Mouse (Mus musculus) kidney, postnatal 25 days (tissue): ENCODE results near the gene Pax7.

Experiments
- DNase-seq, 2 experiments: peaks; one replicate each; pipeline ENCODE4 v3.0.0; 2021; ENCODE audit warnings: mixed read lengths in 2 of 2

Pax7 gene

DNA sequence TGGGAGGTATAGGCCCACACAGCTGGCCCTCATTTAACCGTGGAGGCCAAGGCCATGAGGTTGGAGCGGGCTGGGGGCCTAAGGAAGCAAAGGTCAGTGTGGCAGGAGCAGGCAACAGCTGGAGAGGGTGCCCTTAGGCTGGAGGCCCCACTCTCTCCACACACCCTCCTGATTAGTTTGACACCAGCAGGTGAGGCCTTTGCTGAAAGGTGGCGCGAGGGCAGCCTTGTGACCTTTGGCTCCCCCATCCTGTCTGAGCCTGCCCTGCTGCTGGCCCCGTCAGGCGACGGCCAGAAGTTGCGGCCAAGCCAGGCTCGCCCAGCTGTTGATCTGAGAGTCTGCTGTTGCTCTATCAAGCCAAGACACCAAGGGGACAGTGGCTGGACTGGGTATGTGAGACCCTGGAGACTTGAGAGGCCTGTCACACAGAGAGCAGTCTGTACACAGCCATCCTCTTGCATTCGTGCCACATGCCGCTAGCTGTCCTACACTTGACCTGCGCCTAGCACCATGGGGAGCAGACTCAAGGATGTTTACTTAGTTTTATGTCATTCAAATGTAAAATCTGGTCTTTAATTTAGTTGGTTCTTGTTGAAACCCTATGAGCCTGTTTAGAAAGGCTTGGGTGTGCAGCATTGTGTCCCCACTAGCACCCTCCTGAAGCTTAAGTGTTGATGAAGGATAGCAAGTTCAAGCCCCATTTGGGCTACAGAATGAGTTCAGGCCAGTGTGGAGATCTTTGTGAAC is 86.0 kb downstream of the Pax7 start:
- DNase-seq, result no peak

DNA sequence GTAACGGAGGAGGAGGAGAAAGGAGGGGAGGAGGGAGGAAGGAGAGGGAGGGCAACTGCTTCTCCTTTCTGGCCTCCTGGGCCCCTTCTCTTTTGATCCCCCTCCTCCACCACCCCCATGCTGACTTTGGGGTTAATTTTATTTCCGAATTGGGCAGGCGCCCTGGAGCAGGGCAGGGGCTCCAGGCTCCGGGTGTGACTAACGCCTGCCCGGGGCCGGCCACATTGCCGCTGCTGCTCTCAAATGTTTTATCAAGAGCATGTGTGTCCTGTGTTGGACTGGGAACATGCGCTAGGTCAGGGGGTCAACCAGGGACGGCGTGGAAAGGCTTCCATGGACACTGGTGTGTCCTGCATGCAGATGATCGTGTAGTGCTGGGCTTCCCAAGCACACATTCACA is 87.2 kb downstream of the Pax7 start:
- DNase-seq, result no peak

DNA sequence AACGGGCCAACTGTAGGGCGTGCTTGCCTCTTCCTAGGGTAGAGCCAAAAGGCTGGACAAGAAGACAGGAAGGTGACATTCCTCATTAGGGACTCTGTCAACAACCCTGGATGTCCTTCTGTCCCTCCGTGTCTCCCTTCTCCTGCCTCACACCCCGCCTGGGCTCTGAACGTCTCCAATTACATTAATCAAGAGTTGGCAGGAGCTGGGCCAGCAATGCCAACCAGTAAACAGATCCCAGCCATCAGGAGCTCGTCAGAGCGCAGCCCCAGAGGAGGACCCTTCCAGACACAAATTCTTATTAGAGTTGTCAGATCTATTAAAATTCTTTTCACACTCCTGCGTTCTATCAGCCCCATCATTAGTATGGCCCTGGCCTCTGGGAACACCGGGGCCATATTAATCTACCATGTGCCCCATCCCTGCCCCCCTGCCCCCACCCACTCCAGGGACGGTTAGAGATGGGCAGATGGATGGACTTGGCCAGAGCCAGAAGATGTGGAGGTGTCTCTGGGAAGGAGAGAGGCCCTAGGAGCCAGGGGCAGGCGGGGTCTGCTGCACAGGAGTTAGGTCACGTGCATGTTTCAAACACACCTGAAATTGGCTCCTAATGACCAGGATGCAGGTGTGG is 88.4 kb downstream of the Pax7 start:
- no peak for DNase-seq

DNA sequence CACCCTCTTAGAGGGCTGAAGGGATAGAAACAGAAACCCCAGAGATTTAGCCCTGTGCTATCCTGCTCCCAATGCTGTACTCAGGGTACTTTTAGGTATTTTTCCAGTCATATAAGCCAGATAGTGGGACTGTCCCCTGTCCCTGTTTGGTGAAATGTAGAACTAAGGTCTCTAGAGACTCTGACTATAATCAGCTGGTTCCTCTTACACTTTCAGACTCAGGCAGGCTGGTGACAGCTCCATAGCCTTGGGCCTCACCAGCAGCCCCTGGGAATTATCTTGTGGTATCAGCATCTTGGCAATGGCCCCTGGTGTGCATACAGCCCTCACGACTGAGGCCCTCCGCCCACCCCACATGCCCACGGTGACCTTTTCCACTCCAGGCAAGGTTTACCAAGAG is 89.7 kb downstream of the Pax7 start:
- no peak for DNase-seq

DNA sequence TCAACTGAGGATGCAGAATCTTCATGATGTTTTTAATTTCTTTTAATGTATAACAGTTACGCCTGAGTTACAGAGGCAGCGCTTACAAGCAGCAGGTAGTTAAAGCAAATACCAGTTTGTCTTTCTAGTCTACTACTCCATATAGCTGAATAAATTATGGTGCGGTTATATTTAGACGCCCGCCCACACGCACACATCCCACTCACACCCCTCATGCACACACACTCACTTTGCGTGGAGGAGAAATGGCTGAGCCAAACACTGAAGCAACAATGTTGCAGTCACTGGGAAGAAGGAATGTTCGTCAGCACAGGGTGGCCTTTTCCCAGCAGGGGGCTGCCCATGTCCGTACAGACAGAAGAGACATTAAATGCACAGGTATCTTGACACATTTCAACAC is 96.3 kb downstream of the Pax7 start:
- DNase-seq, result no peak

DNA sequence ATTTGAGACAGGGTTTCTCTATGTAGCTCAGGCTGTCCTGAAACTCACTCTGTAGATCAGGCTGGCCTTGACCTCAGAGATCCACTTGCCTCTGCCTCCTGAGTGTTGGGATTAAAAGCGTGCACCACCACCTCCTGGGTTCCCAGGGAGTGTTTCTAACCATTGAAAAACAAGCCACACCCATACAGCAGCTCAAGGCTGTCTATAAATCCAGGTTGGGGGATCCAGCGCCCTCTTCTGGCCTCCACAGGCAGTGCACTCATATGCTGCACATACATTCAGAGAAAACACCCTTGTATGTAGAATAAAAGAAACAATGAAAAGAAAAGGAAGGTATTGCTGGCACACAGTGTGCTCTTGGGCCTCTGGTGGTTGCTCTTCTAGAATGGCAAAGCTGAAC is 106.2 kb downstream of the Pax7 start:
- no peak for DNase-seq

DNA sequence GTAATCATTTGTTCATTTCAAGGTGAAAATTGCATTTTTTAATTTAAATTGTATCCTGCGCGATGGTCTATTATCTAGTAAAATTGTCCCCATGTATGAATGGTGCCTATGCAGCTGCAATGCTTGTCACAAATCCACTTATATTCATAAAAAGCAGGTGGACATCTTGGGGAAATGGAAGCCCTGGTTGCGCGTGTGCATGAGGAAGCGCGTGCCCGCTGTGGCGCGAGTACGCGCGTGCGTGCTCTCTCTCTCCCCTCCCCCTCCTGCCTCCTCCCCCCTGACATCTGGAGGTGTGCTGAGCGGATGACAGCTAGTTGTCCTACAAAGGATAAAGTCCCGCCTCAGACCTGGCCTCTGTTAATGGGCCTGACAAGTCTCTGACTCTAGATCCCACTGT is 107.9 kb downstream of the Pax7 start:
- DNase-seq, result no peak

DNA sequence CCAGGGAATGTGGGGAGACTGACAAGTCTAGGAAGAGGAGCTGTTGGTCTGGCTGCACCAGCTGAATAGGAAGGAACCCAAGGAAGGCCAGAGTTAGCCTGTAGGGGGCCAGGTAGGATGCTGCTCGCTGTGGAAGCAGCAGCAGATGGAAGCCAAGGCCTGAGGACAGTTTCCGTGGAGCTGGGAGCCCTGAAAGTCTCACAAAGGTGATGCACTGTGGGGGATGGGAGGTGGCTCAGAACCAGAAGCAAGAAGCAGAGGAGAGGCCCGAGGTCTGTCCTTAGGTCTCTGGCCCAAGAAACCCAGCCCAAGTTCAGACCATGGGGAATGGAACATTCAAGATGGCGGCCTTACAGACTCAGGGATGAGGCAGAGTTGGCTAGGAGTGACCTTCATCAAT is 109.0 kb downstream of the Pax7 start:
- DNase-seq, result no peak

DNA sequence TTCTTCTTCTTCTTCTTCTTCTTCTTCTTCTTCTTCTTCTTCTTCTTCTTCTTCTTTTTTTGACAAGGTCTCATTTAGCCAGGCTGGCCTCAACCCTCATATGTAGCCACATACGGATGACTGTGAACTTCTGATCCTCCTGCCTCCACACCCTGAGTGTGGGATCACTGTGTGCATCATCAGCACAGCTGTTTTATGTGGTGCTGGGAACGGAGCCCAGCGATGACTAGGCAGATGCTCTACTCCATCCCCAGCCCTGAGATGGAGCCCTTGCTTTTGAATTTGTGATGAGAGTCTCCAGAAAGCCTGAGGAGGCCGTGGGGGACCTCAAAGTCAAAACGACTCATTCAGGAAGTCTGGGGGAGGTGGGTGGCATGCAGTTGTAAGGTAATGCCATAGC is 114.3 kb downstream of the Pax7 start:
- DNase-seq, result no peak

DNA sequence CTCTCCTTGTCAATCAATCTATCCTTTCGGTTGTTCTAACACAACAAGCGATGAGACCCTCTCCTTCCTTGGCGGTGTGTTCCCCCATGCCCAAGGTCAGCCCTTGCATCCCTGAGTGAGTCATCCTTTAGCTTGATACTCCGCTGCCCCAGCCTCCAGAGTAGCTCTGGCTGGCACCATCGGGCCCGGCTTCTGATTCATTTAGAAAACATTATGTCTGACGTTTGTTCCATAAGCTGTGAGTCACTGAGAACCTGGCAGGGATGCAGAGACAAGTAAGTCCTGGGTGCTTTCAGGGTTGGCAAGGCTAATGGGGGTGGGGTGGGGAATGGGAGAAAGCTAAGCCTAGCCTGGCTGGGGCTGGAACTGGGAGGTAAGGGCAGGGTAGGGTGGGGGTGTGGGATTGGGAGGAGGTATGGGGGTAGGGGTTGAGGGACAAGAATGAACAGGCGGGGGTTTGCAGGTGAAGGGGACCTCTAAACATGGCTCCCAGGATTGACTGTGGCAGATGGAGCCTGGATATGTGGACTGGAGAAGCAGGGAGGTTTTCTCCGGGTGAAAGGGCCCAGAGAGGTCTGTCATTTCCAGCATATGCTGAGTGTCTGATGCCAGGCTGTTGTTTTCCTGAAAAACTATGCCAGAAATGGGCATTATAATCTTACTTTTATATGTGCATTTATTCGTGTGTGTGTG is 116.7 kb downstream of the Pax7 start:
- no peak for DNase-seq

DNA sequence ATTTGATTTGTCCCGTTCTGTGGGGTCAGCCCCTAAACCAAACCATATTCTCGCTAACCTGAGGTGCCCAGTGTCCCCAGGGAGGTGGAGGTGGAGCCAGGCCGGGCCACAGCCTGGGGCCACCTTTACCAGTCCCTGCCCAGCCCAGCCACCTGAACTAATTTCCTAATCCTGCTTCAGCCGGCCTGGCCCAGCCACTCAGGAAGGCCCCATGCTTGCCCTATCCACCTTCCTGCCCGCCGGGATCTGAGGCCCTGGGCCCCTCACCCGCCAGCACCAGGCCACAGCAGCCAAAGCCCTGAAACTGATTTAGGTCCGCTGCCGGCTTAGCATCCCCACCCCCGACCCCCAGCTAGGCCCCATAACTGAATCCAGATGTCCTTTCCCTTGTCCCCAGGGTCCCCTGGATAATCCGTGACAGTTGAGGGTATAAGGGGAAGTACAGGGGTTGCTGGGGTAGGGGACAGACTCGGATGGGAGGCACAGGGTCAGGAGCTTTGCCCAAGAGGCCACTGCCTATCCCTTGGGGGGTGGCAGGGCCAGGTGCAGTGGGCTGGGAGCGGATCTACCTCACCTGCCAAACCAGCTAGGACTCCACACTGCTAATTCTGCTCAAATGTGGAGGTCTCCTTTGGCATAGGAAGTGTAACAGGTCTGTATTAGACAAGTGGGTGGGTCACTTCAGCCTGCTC is 117.9 kb downstream of the Pax7 start:
- no peak for DNase-seq

DNA sequence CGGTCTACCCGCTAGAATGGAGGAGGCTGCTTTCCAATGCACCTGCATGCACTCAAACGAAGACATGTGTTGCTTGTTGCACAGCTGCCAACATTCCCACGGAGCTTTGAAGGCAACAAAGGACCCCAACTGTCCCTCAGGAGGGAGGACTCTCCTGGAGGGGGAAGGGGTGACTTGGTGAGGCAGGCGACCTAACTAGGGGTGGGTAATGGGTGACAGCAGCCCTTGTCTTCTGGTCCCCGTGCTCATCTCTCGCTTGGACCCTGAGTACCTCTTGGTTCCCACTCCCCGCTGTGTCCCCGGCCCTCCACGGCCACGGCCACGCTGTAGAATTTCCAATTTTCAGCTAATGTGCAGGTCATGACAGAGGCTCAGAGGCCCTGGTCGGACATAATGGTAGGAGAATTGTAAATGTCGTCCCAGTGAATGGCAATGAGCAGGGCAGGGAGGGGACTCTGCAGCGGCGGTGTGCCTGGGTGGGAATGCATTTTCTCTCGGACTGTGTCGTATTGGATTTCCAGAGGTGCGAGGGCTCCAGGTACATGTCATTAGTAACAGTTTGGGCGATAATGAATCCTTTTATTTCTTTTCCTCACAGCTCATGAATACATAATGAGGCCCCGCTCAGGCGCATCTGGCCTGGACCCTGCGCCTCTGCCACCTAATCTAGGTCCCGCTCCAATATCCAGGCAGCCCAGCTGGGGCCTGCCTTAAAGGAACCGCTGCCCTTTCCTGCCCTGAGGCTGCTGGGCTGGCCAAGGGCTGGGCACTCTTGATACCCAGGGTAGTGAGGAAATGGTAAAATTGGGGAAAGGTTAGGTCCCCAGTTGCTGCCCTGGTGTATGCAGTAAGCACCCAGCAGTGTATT is 122.6 kb downstream of the Pax7 start:
- no peak for DNase-seq

DNA sequence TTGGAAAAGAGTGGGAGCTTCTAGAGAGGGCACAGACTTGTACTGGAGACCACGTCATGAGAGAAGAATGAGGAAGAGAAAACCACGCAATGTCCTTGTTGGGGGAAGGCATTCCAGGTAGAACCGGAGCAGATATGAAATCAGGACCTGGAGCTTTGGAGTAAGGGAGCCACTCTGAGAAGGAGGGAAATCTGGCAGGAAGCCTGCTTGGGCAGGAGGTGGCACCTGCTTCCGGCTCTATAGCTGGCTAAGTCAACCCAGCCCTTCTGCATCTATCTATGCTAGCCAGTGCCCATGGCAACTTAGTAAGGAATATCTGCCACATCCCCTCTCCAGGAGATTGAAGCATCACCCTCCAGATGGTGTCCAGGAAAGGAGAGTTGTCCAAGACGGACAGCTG is 127.3 kb downstream of the Pax7 start:
- peak in 1 of 2 experiments; percentile 3 for DNase-seq

DNA sequence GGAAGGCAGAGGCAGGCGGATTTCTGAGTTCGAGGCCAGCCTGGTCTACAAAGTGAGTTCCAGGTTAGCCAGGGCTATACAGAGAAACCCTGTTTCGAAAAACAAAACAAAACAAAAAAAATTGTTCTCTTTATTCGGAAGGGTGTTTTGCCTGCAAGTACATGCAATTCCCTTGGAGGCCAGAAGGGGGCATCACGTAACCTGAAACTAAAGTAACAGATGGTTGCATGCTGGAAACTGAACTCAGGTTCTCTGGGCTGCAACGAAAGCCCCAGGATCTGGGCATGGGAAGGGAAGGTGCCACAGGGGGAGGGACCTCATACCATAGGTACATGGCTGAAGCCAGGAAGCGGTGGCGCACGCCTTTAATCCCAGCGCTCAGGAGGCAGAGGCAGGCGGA is 129.9 kb downstream of the Pax7 start:
- DNase-seq, result peak in 1 of 2 experiments; percentile 3

DNA sequence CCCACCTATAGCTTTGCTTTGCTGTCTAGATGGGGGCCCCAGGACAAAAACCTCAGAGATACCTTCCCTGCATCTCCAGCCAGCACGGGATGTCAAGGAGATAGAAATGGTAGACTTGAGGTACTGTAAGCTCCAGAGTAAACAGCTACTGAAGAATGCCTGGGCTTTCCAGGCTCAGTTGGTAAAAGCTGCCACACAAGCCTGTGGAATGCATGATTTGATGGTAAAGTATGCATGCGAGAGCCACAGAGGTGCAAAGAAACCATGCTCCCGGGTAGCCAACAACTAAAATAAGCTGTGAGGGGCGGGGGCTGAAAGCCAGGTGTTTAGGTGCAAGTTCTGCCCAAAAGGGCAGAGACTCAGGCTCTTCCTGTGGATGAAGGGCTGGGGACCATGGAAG is 130.4 kb downstream of the Pax7 start:
- DNase-seq, result no peak

DNA sequence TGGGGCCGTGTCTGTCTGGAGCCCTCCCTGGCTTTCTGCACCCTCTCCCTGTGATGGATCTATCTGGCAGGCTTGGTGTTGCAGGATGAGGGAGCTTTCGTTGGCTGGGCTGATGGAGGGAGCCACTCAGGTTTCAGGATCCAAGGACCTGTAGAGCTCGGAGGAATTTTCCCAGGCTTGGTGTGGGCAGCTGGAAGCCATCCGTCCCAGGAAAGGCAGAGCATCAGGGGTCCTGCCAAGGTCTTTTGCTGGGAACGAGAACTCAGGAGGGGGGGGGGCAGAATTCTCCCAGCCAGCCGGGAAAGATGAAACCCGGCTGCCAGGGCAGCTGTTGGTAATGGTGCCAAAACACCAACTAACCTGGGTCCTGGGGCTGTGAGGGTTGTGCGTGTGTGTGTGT is 134.7 kb downstream of the Pax7 start:
- DNase-seq, result no peak

DNA sequence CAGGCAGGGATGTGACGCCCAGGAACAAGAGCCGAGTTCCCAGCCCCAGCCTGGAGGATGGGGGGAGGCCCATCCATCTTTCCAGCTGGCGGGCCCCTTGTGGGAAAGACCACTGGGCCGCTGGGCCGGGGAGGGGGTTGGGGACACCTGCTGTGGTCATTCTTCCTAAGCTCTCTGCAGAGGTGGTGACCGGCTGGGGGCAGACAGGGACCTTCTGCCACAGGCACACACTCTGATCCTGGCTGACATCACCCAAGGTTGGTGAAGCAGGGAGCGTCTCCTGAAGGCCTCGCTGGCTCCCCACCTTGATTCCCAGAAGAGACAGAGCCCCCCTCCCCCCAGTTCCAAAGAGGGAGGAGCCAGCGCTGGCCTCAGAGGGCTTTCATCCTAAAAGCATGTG is 135.6 kb downstream of the Pax7 start:
- no peak for DNase-seq

DNA sequence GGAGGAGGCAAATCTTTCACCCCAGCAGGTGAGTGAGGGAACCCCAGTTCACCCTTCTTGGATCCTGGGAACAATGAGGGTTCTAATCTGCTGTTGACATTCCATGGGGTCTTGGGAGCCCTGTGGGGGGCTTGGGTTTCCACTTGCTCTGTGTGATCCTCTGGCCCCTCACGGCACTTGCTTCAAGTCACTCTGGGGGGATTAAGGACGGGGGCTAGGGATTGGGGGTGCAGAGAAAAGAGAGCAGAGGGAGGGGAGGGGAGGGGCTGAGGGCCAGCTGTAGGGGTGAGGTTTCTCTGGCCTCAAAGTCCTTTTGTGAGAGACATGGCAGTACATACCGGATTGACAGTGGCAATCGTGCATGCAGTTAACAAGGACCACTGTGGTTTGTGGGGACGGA is 140.0 kb downstream of the Pax7 start:
- DNase-seq, result no peak

DNA sequence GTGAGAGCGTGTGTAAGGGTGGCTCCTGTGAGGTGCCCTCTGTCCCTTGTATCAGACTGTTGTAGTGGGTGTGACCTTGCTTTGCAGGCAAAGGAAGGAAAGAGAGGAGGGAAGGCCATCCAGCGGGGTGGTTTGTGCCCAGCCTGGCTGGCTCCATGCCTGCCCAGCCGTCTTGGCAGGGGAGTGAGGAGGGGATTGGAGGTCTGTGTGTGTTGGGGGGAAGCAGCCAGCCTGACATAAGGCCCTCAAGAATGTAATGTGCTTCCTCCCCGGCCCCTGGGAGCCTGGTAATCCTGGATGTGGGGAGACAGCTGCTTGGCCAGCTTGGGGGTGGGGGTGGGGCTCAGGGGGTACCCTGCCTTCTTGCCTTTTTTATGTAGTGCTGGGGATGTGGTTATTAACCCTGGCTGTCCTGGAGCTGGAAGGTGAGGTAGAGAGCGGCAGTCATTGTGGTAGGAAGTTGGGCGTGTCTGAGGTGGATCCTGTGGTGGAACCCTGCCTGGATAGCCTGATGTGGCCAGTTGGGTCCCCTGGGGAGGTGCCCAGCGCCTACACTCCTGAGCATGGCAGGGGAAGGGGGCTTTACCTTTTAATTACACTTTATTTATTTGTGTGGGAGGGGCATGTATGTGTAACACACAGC is 143.6 kb downstream of the Pax7 start:
- DNase-seq, result no peak

DNA sequence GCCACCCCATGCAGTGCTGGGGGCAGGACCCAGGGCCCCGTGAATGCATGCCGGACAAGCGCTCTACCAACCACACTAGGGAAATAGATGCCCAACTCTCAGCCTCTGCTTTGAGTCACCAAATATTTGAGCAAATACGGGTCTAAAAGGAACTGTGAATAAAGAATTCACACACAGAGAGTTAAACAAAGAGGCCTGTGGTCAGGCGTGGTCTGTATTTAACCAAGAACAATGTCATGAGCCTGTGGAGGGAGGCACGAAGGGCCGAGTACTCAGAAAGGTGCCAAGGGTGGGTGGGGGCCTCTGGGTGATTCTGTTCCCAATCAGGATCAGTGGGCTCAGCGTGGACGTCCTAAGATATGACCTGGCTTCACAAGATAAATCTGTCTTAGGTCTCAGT is 145.3 kb downstream of the Pax7 start:
- no peak for DNase-seq
